Mouse (Mus musculus) hindbrain, postnatal 0 days (tissue): ENCODE data around the gene Wfdc11. TPM values are rescaled to one million over a fixed set of nuclear protein-coding genes. Genes with fewer than 3 reads are reported as not detected.

ENCODE experiments used
- polyA plus RNA-seq: library from polyadenylated mRNA; unstranded; fragments of >200 nt; fragmentation: Nextera tagmentation; extraction: Ambion mirVana; gene quantifications from 2 replicates; pipeline ENCODE4 v1.2.1, GENCODE M21; 2015
- total RNA-seq: library from RNA; depleted of rRNA; stranded (reverse); fragments of >200 nt; gene quantifications from 2 replicates; pipeline ENCODE4 v1.2.3, GENCODE M21; 2014; rRNA removed

Gene Wfdc11
- total and polyA plus RNA-seq, 2 experiments from 2014 or later: not detected

Other genes with a start within 250 kb of the Wfdc11 start
Only the 30 nearest of the 32 such genes appear.
- gene Sys1, start 217.1 kb downstream of the Wfdc11 start, total RNA-seq: 165 and 315 TPM in 2 replicates
- gene Sys1, start 217.1 kb downstream of the Wfdc11 start, polyA plus RNA-seq: 108 and 113 TPM in 2 replicates
- gene Gm20458, start 213.1 kb downstream of the Wfdc11 start, total RNA-seq: 34.4 and 36.9 TPM in 2 replicates
- 9.6 and 10.8 TPM in 2 replicates for gene Gm20458, start 213.1 kb downstream of the Wfdc11 start, polyA plus RNA-seq
- not detected in 2 replicates for gene Trp53tg5, start 200.4 kb downstream of the Wfdc11 start, total RNA-seq
- not detected in 2 replicates for gene Trp53tg5, start 200.4 kb downstream of the Wfdc11 start, polyA plus RNA-seq
- 29.5 and 30.9 TPM in 2 replicates for gene Dbndd2, start 188.0 kb downstream of the Wfdc11 start, total RNA-seq
- 37.2 and 38.0 TPM in 2 replicates for gene Dbndd2, start 188.0 kb downstream of the Wfdc11 start, polyA plus RNA-seq
- gene Pigt, start 176.6 kb downstream of the Wfdc11 start, total RNA-seq: 118 and 134 TPM in 2 replicates
- gene Pigt, start 176.6 kb downstream of the Wfdc11 start, polyA plus RNA-seq: 102 and 116 TPM in 2 replicates
- 1.5 and 2.7 TPM in 2 replicates for gene Wfdc2, start 111.7 kb downstream of the Wfdc11 start, total RNA-seq
- 3.1 and 4.5 TPM in 2 replicates for gene Wfdc2, start 111.7 kb downstream of the Wfdc11 start, polyA plus RNA-seq
- not detected in 2 replicates for gene Spint3, start 100.6 kb downstream of the Wfdc11 start, total RNA-seq
- gene Spint3, start 100.6 kb downstream of the Wfdc11 start, polyA plus RNA-seq: not detected in 2 replicates
- 0.31 TPM in 1 of 2 replicates, not detected in the other for gene Wfdc6a, start 88.6 kb downstream of the Wfdc11 start, total RNA-seq
- gene Wfdc6a, start 88.6 kb downstream of the Wfdc11 start, polyA plus RNA-seq: 0.19 and 0.77 TPM in 2 replicates
- not detected in 2 replicates for gene Eppin, start 80.5 kb downstream of the Wfdc11 start, total RNA-seq
- not detected in 2 replicates for gene Eppin, start 80.5 kb downstream of the Wfdc11 start, polyA plus RNA-seq
- gene Wfdc6b, start 60.6 kb downstream of the Wfdc11 start, total RNA-seq: not detected in 2 replicates
- not detected in 2 replicates for gene Wfdc6b, start 60.6 kb downstream of the Wfdc11 start, polyA plus RNA-seq
- not detected in 2 replicates for gene Wfdc8, start 60.5 kb downstream of the Wfdc11 start, total RNA-seq
- not detected in 2 replicates for gene Wfdc8, start 60.5 kb downstream of the Wfdc11 start, polyA plus RNA-seq
- not detected in 2 replicates for gene Wfdc16, start 35.3 kb downstream of the Wfdc11 start, total RNA-seq
- gene Wfdc16, start 35.3 kb downstream of the Wfdc11 start, polyA plus RNA-seq: not detected in 2 replicates
- not detected in 2 replicates for gene Wfdc10, start 18.0 kb downstream of the Wfdc11 start, total RNA-seq
- 0.60 TPM in 1 of 2 replicates, not detected in the other for gene Wfdc10, start 18.0 kb downstream of the Wfdc11 start, polyA plus RNA-seq
- not detected in 2 replicates for gene Wfdc9, start 17.5 kb downstream of the Wfdc11 start, total RNA-seq
- not detected in 2 replicates for gene Wfdc9, start 17.5 kb downstream of the Wfdc11 start, polyA plus RNA-seq
- not detected in 2 replicates for gene Wfdc13, start 11.0 kb upstream of the Wfdc11 start, total RNA-seq
- not detected in 2 replicates for gene Wfdc13, start 11.0 kb upstream of the Wfdc11 start, polyA plus RNA-seq
- gene Spint4, start 24.4 kb upstream of the Wfdc11 start, total RNA-seq: not detected in 2 replicates
- gene Spint4, start 24.4 kb upstream of the Wfdc11 start, polyA plus RNA-seq: not detected in 2 replicates
- not detected in 2 replicates for gene Spint5, start 41.2 kb upstream of the Wfdc11 start, total RNA-seq
- gene Spint5, start 41.2 kb upstream of the Wfdc11 start, polyA plus RNA-seq: not detected in 2 replicates
- 1.3 TPM in 2 replicates for gene Wfdc3, start 71.8 kb upstream of the Wfdc11 start, total RNA-seq
- 0.73 and 0.76 TPM in 2 replicates for gene Wfdc3, start 71.8 kb upstream of the Wfdc11 start, polyA plus RNA-seq
- gene Dnttip1, start 71.9 kb upstream of the Wfdc11 start, total RNA-seq: 17.1 and 24.9 TPM in 2 replicates
- 53.9 and 56.1 TPM in 2 replicates for gene Dnttip1, start 71.9 kb upstream of the Wfdc11 start, polyA plus RNA-seq
- 61.5 and 70.6 TPM in 2 replicates for gene Ube2c, start 95.8 kb upstream of the Wfdc11 start, total RNA-seq
- 61.2 and 69.4 TPM in 2 replicates for gene Ube2c, start 95.8 kb upstream of the Wfdc11 start, polyA plus RNA-seq
- gene Tnnc2, start 105.9 kb upstream of the Wfdc11 start, total RNA-seq: 12.2 TPM in 1 of 2 replicates, not detected in the other
- gene Tnnc2, start 105.9 kb upstream of the Wfdc11 start, polyA plus RNA-seq: 0.30 TPM in 1 of 2 replicates, not detected in the other
- 102 and 106 TPM in 2 replicates for gene Snx21, start 111.7 kb upstream of the Wfdc11 start, total RNA-seq
- 44.7 and 47.6 TPM in 2 replicates for gene Snx21, start 111.7 kb upstream of the Wfdc11 start, polyA plus RNA-seq
- gene Acot8, start 130.8 kb upstream of the Wfdc11 start, total RNA-seq: 18.5 and 39.5 TPM in 2 replicates
- gene Acot8, start 130.8 kb upstream of the Wfdc11 start, polyA plus RNA-seq: 19.4 and 20.2 TPM in 2 replicates
- 6.4 and 8.3 TPM in 2 replicates for gene Zswim3, start 131.0 kb upstream of the Wfdc11 start, total RNA-seq
- 5.2 and 5.5 TPM in 2 replicates for gene Zswim3, start 131.0 kb upstream of the Wfdc11 start, polyA plus RNA-seq
- 23.9 and 24.6 TPM in 2 replicates for gene Zswim1, start 148.6 kb upstream of the Wfdc11 start, total RNA-seq
- gene Zswim1, start 148.6 kb upstream of the Wfdc11 start, polyA plus RNA-seq: 26.5 and 29.0 TPM in 2 replicates
- not detected in 2 replicates for gene Spata25, start 154.4 kb upstream of the Wfdc11 start, total RNA-seq
- gene Spata25, start 154.4 kb upstream of the Wfdc11 start, polyA plus RNA-seq: not detected in 2 replicates
- gene Ctsa, start 158.8 kb upstream of the Wfdc11 start, total RNA-seq: 135 and 147 TPM in 2 replicates
- gene Ctsa, start 158.8 kb upstream of the Wfdc11 start, polyA plus RNA-seq: 112 and 116 TPM in 2 replicates
- gene Neurl2, start 159.4 kb upstream of the Wfdc11 start, total RNA-seq: 8.7 and 12.1 TPM in 2 replicates
- gene Neurl2, start 159.4 kb upstream of the Wfdc11 start, polyA plus RNA-seq: 7.2 and 7.6 TPM in 2 replicates
- 76.2 and 88.7 TPM in 2 replicates for gene Pltp, start 183.6 kb upstream of the Wfdc11 start, total RNA-seq
- 99.6 and 117 TPM in 2 replicates for gene Pltp, start 183.6 kb upstream of the Wfdc11 start, polyA plus RNA-seq
- gene Pcif1, start 205.2 kb upstream of the Wfdc11 start, total RNA-seq: 76.7 and 83.7 TPM in 2 replicates
- gene Pcif1, start 205.2 kb upstream of the Wfdc11 start, polyA plus RNA-seq: 107 and 108 TPM in 2 replicates